Mouse (Mus musculus) v-Abl transformed pro-B cells (cell line): ENCODE measurements at regions not wholly inside any gene's neighbourhood (a gene's known extent, or its start where the extent isn't known, plus 50 kb on each side); places are given as distances from the start of the nearest gene placed in this dataset.

Source experiments
- in situ Hi-C, 2 experiments: fragments of 400-800 bp; cut with MboI; formaldehyde crosslinking; loops; one replicate each; pipeline ENCODE4 v1.15.1; 2025; ENCODE audit not compliant: unreplicated experiment in 2 of 2

DNA sequence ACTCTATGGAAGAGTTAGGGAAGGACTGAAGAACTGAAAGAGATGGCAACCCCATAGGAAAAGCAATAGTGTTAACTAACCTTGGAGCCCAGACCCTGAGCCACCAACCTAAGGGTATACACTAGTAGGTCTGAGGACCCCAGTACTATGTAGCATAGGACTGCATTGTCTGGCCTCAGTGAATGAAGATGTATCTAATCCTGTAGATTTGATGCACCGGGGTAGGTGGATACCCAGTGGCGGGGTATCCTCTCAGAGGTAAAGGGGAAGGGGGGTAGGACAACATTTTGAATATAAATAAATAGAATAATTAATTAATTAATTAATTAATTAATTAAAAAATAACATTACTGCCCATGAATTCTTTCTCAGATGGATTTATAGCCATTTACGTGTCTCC lies 387.9 kb upstream of the 4921530L21Rik start:
- in situ Hi-C loops: no loop called here

DNA sequence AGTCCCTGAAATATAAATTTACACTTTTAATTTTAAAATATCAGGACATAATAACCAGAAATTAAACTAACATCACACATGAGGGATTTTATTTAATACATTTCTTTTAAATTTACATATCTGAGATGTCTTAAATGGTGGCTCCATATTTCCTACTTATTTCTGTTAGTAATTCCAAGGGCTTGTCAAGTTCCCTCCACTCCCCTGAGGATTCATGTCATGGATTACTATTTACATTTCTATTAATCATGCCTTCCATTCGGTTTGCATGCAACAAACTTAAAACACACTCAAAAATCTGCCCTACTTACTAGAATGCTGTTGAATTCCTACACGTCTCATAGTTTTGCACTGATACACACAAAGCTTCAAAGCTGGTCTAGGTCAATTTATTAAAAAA lies 387.1 kb upstream of the 4921530L21Rik start:
- in situ Hi-C loops: no loop called here

DNA sequence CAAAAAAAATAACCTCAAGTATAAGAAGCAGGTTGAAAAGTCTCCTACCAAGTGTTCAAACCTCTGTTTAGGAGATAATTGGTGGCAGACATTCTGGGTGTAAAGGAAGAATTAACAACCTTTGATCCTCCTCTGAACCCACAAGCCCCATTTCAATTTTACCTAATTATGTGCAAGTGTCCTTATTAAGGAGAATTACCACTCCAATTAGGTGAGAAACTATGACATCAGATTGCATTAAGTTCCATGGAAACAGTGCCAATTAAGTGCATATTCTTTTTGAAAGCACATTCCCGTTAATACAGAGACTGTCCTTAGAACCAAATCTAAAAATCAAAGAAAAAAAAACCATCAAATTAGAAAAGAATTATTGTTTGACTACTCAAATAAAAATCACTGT lies 366.0 kb upstream of the 4921530L21Rik start:
- in situ Hi-C loops: no loop called here

DNA sequence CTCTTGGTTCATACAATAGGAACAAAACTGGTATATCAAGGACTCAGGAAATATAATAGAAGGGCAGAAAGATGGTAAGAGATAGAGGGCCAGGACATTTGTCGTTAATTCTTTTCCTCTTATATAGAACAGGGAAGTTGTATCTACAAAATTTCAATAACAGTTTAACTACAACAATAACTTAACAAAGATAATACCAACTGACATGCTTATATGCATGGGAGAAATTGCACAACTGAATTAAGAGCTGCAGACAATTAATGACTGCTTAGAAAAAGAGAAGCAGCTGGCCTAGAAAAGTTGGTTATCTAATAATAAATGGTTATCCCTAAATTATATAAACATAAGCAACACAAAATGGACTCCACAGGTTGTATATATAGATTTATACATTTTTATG lies 362.2 kb upstream of the 4921530L21Rik start:
- in situ Hi-C loops: no loop called here

DNA sequence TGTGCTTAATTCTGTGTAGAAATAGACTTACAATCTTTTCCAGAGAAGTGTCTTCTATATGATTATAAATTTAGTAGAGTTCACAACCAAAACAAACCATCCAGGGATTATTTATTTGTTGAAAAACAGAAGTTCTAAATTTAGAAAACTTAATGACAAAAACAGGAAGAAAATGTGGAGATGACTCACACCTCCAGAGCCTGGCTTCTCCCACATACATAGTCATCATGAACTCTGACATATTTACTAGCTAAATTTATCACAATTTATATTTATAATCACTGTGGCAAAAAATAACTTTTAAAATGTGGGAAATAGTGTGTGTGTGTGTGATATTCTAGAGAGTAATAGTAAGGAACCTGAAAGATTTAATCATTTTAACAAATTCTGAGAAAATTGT lies 337.2 kb upstream of the 4921530L21Rik start:
- in situ Hi-C loops: no loop called here

DNA sequence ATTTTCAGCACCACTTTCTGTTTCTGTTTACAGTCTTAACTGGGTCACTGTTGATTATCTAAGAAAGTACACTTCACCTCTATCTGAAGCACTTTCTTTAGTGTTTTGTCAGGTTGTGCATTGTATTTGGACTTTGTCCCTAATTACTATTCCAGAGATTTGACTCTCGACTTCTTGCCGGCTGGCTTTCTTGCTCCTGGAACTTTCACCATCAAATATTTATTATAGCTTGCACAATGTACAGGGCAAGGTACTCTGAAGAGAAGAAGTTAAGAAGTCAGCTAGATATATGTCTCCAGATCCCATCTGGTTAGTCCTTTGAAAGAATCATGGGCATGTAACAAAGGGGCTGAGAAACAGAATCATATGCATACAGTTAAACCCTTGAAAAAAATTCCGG lies 290.0 kb upstream of the 4921530L21Rik start:
- in situ Hi-C loops: no loop called here

DNA sequence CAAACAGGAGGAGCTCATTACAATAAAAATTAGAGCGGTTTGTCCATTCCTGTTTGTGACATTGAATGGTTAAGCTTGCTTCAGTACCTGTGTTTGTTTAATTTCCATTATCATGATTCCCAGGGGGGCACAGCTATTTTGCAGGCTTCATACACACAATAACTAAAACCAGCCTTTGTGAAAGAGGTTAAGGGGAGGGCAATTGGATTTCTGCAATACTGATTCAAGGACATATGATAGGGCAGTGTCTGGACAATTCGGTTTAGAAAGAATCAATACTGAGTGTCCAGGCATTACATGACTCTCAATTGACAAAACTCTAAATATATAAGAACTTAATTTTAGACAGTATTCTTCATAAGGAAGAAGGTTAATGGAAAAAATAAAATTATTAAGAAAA lies 284.7 kb upstream of the 4921530L21Rik start:
- in situ Hi-C loops: no loop called here

DNA sequence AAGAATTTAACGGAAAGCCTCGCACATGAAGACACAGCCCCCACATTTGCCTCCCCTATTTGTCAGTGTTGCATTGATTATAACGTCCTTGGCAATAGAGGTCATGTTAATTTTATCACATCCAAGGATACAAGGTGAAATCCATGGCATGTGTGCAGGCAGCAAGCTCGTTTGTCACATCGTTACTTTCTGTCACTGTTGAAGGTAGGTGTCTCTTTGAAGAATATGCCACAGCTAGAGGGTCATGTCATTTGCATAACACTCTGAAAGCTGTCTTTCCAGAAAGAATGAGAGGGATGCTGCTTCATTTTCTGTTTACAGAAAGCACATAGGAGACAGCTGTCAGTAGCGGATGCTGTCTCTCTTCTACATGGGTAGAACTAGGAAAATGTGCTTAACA lies 235.1 kb upstream of the 4921530L21Rik start:
- in situ Hi-C loops: no loop called here

DNA sequence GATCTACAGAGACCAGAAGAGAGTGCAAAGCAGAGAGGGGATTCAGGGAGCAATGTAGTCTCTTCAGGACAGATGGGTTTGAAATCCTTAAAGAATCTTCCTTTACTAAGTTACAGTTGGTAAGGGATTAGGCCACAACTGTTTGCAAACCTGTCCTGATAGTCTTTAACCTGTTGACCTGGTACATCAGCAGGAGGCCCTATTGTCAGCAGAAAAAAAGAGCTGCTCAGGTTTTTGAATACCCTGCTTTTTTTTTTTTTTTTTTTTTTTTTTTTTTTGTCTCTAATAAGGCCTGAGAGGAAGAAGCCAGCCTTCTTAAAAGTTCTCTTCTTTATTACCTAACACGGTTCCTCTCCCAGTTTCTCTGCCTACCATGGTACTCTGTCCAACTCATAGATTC lies 221.5 kb upstream of the 4921530L21Rik start:
- in situ Hi-C loops: no loop called here

DNA sequence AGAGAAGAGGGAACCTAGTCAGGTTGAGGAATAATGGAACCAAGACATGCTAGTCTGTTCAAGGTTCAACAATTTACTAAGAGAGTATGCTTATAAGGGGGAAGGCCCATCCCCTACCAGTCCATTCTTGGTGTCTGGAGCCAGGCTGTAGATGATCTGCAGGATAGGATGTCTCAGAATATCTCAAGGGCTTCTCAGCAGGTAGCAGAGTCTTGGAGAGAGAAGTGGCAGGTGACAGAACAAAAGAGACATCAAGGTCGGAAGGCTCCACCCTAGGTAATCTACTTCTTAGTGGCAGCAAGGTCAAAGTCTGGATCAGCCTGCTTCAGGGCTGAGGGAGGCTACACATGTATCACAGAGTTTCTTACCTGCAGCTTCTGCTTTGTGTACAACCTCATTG lies 220.2 kb upstream of the 4921530L21Rik start:
- in situ Hi-C loops: no loop called here

DNA sequence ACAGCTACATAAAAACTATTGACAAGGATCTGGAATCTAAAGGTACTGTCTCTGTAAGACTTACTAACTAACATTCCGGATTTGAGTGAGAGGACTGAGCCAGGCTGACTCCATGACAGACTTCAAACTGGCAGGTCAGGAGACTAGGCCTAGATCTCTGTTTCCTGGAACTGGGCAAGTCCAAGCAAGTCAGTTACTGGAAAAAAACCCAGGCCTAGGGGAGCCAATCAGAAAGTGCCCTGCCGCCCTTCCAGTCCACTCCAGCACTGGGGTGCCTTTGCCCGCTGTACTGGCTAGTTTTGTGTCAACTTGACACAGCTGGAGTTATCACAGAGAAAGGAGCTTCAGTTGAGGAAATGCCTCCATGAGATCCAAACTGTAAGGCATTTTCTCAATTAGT lies 219.6 kb upstream of the 4921530L21Rik start:
- in situ Hi-C loops: no loop called here

DNA sequence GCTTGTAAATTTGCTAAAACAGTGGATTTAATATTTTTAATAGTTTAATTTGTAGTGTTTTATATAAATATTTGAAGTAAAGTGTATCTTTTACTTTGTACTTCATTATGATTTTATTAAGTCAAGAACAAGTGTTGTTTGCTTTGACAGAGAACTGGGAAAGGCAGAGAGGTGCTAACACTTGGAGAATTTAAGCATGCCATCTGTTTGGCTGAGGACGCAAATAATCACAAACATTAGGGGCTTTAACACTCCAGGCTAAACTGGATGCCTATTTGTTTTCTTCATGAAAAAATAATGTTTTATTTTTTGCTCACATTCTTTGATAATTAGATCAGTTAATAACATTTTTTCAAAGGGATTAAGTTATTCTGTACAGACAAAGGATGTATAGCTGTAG lies 193.6 kb upstream of the 4921530L21Rik start:
- in situ Hi-C loops: no loop called here

DNA sequence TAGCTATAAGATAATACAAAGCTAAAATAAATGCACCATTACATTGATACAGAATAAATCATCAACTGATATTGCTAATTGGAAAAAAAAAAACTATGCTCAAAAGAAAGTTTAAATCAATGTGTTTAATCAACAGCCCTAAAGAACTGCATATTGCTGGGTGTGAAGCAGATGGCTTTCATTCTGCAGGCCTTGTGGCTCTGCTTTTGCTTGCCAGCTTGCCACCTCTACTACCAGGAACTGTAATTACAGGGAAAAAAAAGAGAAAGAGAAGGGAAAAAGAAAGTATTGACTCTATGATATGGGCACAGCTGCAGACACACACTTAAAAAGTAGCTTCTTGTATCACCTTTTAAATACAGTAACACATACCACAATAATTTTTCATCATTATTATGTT lies 192.4 kb upstream of the 4921530L21Rik start:
- in situ Hi-C loops: no loop called here

DNA sequence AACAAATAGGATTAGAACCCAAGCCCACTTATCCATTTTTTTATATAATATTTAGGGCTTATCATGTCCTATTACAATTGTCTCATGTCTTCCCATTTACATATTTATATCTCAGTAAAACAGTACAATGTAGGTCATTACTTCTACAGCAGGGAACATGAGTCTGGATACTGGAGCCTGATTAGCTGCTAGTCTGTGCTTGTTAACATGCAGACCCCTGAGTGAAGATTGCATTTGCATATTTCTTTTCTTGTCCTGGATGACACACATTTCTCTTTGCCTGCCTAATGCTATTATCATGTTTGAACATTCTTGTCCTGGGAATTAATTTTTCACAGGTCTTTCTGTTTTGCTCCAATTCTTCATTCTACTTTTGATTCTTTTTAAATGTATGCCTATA lies 155.0 kb upstream of the 4921530L21Rik start:
- in situ Hi-C loops: no loop called here

DNA sequence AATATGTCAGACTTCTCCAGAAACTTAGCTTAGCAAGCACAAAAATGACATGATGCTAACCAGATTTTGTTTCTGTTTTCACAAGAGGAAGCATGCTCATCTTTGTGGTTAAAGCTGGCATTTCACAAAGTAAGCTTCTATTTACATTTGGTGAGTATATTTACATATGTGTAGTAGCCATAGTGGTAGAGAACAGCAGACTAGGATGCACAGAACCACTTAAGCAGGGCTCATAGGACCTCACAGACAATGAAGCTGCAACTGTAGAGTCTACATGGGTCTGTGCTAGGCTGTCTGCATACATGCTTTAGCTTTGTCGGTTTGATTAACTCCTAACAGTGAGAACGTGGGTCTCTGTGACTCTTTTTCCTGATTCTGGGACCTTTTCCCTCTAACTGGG lies 105.3 kb upstream of the 4921530L21Rik start:
- in situ Hi-C loops: loop anchor here (5.0 kb wide), 2 partner anchors 1233 to 1888 kb away; no protein-coding TSS in a partner anchor

DNA sequence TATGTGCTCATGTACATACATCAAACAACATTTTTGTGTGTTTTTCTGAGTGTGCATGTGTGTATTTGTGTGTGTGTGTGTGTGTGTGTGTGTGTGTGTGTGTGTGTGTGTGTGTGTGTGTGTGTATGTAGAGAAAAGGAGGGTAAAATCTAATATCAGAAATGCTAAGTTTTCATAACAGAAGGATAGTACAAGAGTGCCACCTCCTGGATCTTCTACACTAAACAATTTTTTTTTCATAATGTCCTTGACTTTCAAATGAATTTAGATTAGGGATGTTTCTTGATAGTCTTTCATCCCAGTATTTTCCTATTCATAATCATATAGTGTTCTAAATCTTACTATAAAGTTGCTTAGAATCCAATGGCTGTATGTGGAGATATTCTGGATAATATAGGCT lies 103.6 kb upstream of the 4921530L21Rik start:
- in situ Hi-C loops: loop anchor here (5.0 kb wide), 2 partner anchors 1235 to 1890 kb away; no protein-coding TSS in a partner anchor
